Mouse (Mus musculus): Measurements from ENCODE around the gene Elmo3.

Elmo3 gene

GRCm38 (mm10) chr8:105326141-105326672 is 20.8 kb downstream of the Elmo3 start, which contains the start of the genes Lrrc29 and Tmem208:
Gene Lrrc29, minus strand, starts transcription at chr8:105326278.
Gene Tmem208, plus strand, starts transcription at chr8:105326354.
- Histone ChIP-seq H3K4me1 (replicated peaks; ENCODE audit: low read depth, low read length) (peaks cover 55% of the 10 kb centered on the region), H3K36me3 (ENCODE audit: insufficient read depth, low read length) (peaks cover 63% of the 10 kb centered on the region), H3K4me3 (replicated peaks; ENCODE audit: low read length) (peak within 1 kb of the TSS; percentile 96), H3K27me3 (ENCODE audit: insufficient read depth, low read length) (no peaks in the 10 kb centered on the region), H3K9me3 (ENCODE audit: low read length) (no peaks in the 10 kb centered on the region)
- no peak for TF ChIP-seq POU5F1 (IDR thresholded peaks at IDR 0.05; ENCODE audit: borderline replicate concordance, low read length)
- TF ChIP-seq NANOG (IDR thresholded peaks at IDR 0.05; ENCODE audit: borderline replicate concordance, low read length) = no peak
- TF ChIP-seq CTCF (conservative IDR thresholded peaks at IDR 0.05; ENCODE audit: low read length) = peak; percentile 23

- Histone ChIP-seq H3K36me3 (ENCODE audit: insufficient read depth, low read length) (peaks cover 64% of the 10 kb centered on the region), H3K4me3 (replicated peaks; ENCODE audit: low read length) (peak overlapping the region; percentile 96), H3K27me3 (ENCODE audit: insufficient read depth, low read length) (no peaks in the 10 kb centered on the region), H3K9me3 (ENCODE audit: low read length) (no peaks in the 10 kb centered on the region), H3K4me1 (replicated peaks; ENCODE audit: low read depth, low read length) (peaks cover 63% of the 10 kb centered on the region)
- TF ChIP-seq POU5F1 (IDR thresholded peaks at IDR 0.05; ENCODE audit: borderline replicate concordance, low read length) (no peak), NANOG (IDR thresholded peaks at IDR 0.05; ENCODE audit: borderline replicate concordance, low read length) (no peak), CTCF (conservative IDR thresholded peaks at IDR 0.05; ENCODE audit: low read length) (no peak)
These were observed 21.6 kb downstream of the Elmo3 start for GRCm38 (mm10) chr8:105326968-105327367.

- no peaks in the 10 kb centered on the region for H3K27me3 ChIP-seq (ENCODE audit: insufficient read depth, low read length)
- peaks cover 72% of the 10 kb centered on the region for H3K4me1 ChIP-seq (replicated peaks; ENCODE audit: low read depth, low read length)
- peaks cover 72% of the 10 kb centered on the region for H3K36me3 ChIP-seq (ENCODE audit: insufficient read depth, low read length)
- H3K4me3 ChIP-seq (replicated peaks; ENCODE audit: low read length) = peak overlapping the region; percentile 10; the same call in 1 of the 2 replicates
- TF ChIP-seq POU5F1 (IDR thresholded peaks at IDR 0.05; ENCODE audit: borderline replicate concordance, low read length) = no peak
- no peak for TF ChIP-seq CTCF (conservative IDR thresholded peaks at IDR 0.05; ENCODE audit: low read length)
- TF ChIP-seq NANOG (IDR thresholded peaks at IDR 0.05; ENCODE audit: borderline replicate concordance, low read length) = no peak
- no peaks in the 10 kb centered on the region for H3K9me3 ChIP-seq (ENCODE audit: low read length)
These were observed 24.9 kb downstream of the Elmo3 start for GRCm38 (mm10) chr8:105330325-105330724.

GRCm38 (mm10) chr8:105331469-105331868 is 26.1 kb downstream of the Elmo3 start:
- H3K9me3 ChIP-seq (ENCODE audit: low read length) = no peaks in the 10 kb centered on the region
- H3K4me1 ChIP-seq (replicated peaks; ENCODE audit: low read depth, low read length) = peaks cover 78% of the 10 kb centered on the region
- no peak for TF ChIP-seq POU5F1 (IDR thresholded peaks at IDR 0.05; ENCODE audit: borderline replicate concordance, low read length)
- TF ChIP-seq NANOG (IDR thresholded peaks at IDR 0.05; ENCODE audit: borderline replicate concordance, low read length) = no peak
- no peak for TF ChIP-seq CTCF (conservative IDR thresholded peaks at IDR 0.05; ENCODE audit: low read length)
- peaks cover 81% of the 10 kb centered on the region for H3K36me3 ChIP-seq (ENCODE audit: insufficient read depth, low read length)
- 0 out of 2 replicates have a peak overlapping the region, but pooled peaks have one; percentile 29 for H3K4me3 ChIP-seq (replicated peaks; ENCODE audit: low read length)
- H3K27me3 ChIP-seq (ENCODE audit: insufficient read depth, low read length) = no peaks in the 10 kb centered on the region

GRCm38 (mm10) chr8:105331931-105332330 is 26.5 kb downstream of the Elmo3 start:
- H3K4me3 ChIP-seq (replicated peaks; ENCODE audit: low read length) = 0 out of 2 replicates have a peak overlapping the region, but pooled peaks have one; percentile 29
- H3K36me3 ChIP-seq (ENCODE audit: insufficient read depth, low read length) = peaks cover 81% of the 10 kb centered on the region
- H3K27me3 ChIP-seq (ENCODE audit: insufficient read depth, low read length) = no peaks in the 10 kb centered on the region
- H3K9me3 ChIP-seq (ENCODE audit: low read length) = no peaks in the 10 kb centered on the region
- peaks cover 80% of the 10 kb centered on the region for H3K4me1 ChIP-seq (replicated peaks; ENCODE audit: low read depth, low read length)
- no peak for TF ChIP-seq POU5F1 (IDR thresholded peaks at IDR 0.05; ENCODE audit: borderline replicate concordance, low read length)
- TF ChIP-seq CTCF (conservative IDR thresholded peaks at IDR 0.05; ENCODE audit: low read length) = no peak
- no peak for TF ChIP-seq NANOG (IDR thresholded peaks at IDR 0.05; ENCODE audit: borderline replicate concordance, low read length)

- Histone ChIP-seq H3K36me3 (ENCODE audit: insufficient read depth, low read length) (peaks cover 79% of the 10 kb centered on the region), H3K4me3 (replicated peaks; ENCODE audit: low read length) (0 out of 2 replicates have a peak overlapping the region, but pooled peaks have one; percentile 13), H3K9me3 (ENCODE audit: low read length) (no peaks in the 10 kb centered on the region), H3K27me3 (ENCODE audit: insufficient read depth, low read length) (no peaks in the 10 kb centered on the region), H3K4me1 (replicated peaks; ENCODE audit: low read depth, low read length) (peaks cover 80% of the 10 kb centered on the region)
- TF ChIP-seq CTCF (conservative IDR thresholded peaks at IDR 0.05; ENCODE audit: low read length) (no peak), POU5F1 (IDR thresholded peaks at IDR 0.05; ENCODE audit: borderline replicate concordance, low read length) (no peak), NANOG (IDR thresholded peaks at IDR 0.05; ENCODE audit: borderline replicate concordance, low read length) (no peak)
These were observed 27.1 kb downstream of the Elmo3 start for GRCm38 (mm10) chr8:105332523-105332922.

- TF ChIP-seq NANOG (IDR thresholded peaks at IDR 0.05; ENCODE audit: borderline replicate concordance, low read length) (no peak), CTCF (conservative IDR thresholded peaks at IDR 0.05; ENCODE audit: low read length) (no peak), POU5F1 (IDR thresholded peaks at IDR 0.05; ENCODE audit: borderline replicate concordance, low read length) (no peak)
- peaks cover 43% of the 10 kb centered on the region for H3K36me3 ChIP-seq (ENCODE audit: insufficient read depth, low read length)
- peaks cover 71% of the 10 kb centered on the region for H3K4me1 ChIP-seq (replicated peaks; ENCODE audit: low read depth, low read length)
- H3K4me3 ChIP-seq (replicated peaks; ENCODE audit: low read length) = peak overlapping the region; percentile 81
- H3K27me3 ChIP-seq (ENCODE audit: insufficient read depth, low read length) = peaks cover 4% of the 10 kb centered on the region; the same call in 1 of the 2 replicates
- no peaks in the 10 kb centered on the region for H3K9me3 ChIP-seq (ENCODE audit: low read length)
These were observed 31.2 kb downstream of the Elmo3 start for GRCm38 (mm10) chr8:105336373-105337130.

GRCm38 (mm10) chr8:105338992-105339391 is 33.6 kb downstream of the Elmo3 start:
- H3K9me3 ChIP-seq (ENCODE audit: low read length) = no peaks in the 10 kb centered on the region
- peaks cover 27% of the 10 kb centered on the region for H3K36me3 ChIP-seq (ENCODE audit: insufficient read depth, low read length)
- TF ChIP-seq POU5F1 (IDR thresholded peaks at IDR 0.05; ENCODE audit: borderline replicate concordance, low read length) = no peak
- TF ChIP-seq CTCF (conservative IDR thresholded peaks at IDR 0.05; ENCODE audit: low read length) = no peak
- no peak for TF ChIP-seq NANOG (IDR thresholded peaks at IDR 0.05; ENCODE audit: borderline replicate concordance, low read length)
- no peak overlapping the region for H3K4me3 ChIP-seq (replicated peaks; ENCODE audit: low read length)
- peaks cover 4% of the 10 kb centered on the region; the same call in 1 of the 2 replicates for H3K27me3 ChIP-seq (ENCODE audit: insufficient read depth, low read length)
- peaks cover 76% of the 10 kb centered on the region for H3K4me1 ChIP-seq (replicated peaks; ENCODE audit: low read depth, low read length)

All from E14TG2a.4 (cell line).